Mouse (Mus musculus) ES-CJ7 (cell line): ENCODE measurements around the gene Kdr.

Experiments
- DNase-seq: peaks from one replicate; pipeline ENCODE4 v3.0.0; 2011; ENCODE audit warnings: low read depth, low spot score

The Kdr gene

DNA sequence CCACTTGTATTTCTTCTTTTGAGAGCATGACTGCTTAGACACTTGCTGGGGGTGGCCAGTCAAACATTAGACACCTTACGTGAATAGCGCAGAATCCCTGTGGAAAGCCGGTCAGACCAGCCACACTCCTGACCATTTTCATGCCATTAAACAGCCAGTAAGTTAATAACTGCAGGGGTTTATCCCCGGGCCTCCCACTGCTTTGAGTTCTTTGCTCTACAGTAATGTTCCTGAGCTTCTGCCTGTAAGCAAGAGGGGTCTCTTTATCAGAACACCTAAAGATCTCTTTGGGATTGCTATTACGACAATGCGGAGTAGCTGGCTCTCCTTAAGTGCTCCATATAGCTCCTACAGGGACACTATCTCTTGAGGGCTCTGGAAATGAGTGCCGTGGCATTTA lies 58.7 kb downstream of the Kdr start:
- DNase-seq: no peak

GRCm38 (mm10) chr5:75918139-75918538 lies 60.1 kb downstream of the Kdr start:
- DNase-seq: no peak

DNA sequence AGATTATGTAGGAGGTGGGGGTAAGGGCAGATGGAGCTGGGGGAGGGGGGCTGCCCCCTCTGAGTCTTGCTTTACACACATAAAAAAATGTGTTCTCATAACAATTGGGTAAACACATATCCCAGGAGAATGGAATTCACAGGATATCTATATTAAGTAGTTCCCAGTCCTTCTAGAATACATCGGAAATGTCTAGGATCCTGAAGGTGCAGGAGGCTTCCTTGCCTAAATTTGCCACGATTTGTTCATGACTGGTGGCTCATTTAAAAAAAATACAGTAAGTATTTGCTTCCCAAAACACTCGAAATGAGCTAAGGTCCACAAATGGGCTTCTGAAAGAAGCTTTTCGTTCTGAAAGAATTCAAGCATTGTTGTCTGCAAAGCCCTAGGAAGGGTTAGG lies 61.0 kb downstream of the Kdr start:
- DNase-seq: no peak

DNA sequence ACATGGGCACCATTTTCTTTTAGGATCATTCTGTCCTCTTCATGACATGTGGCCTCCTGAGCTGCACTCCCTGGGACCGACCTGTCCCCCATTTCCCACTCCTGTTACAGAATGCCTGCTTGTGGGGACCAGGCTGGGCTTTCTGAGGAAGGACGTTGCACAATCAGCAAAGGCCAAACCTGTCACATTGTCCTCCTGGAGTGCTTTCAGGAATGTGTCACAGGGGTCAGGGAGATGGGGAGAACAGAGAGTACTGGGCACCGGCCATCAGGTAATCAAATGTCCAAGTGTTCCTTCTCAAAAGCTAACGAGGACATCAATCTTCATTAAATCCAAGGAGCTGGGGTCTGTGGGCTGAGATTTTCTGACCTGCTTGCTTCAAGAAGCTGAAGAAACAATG lies 72.2 kb downstream of the Kdr start:
- DNase-seq: no peak

DNA sequence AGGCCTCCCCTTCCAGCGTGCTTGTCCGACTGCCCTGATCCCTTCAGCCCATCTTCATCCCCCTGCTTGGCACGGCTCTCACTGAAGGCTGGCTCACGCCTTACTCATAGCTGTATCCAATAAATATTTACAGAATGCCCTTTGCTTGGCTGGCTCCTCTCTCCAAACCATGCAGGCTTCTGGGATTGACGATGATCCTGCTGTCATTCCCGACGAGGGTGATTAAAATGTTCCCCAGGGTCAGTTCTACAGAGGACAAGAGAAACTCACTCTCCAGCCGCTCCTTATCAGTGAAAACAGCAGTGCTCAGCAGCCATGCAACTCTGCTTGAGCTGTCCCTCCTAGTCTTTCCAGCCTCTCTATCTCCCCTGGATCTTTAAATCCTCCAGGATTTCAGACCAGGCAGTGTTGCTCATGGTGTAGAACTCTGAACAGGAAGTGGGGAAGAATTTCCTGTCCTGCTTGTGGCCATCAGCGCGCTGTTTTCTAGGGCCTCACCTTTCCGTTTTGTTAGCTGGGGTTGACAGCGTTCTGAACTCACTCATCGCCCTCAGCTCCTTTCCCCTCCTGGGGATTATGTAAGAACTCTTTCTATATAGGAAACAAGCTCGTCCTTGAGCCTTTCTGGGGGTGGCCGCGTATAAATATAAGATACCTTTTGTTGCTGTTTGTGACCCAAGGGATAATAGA lies 77.9 kb downstream of the Kdr start:
- no peak for DNase-seq

DNA sequence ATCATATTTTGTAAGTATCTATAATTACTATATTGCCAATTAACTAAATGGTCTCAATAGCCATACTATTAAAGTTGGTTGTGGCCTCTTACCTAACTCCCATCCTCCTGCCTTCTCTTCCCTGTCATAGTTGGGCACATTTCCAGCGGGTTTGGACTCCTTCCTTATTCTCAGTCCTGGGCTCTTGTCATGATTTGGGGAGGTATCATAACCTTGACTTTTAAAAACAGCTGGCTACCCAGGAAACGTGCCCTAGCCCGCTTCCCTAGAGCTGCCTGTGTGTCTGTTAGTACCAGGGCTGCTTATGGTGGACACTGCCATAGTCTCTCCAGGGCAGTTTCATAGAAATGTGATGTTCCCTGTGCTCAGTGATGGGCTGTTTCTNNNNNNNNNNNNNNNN lies 82.9 kb downstream of the Kdr start:
- DNase-seq: no peak

- no peak for DNase-seq
Observed at GRCm38 (mm10) chr5:75892956-75893471, 85.2 kb downstream of the Kdr start.
